Mouse (Mus musculus) kidney, postnatal 36 days (tissue): Measurements from ENCODE around the gene Slc1a3.
A peak's percentile ranks its signal among the peaks of the same experiment; 100 is the strongest.

Experiments
- DNase-seq, 2 experiments: peaks; one replicate each; pipeline ENCODE4 v3.0.0; 2021 to 2022; ENCODE audit warnings: mixed read lengths in 2 of 2

Gene Slc1a3

DNA sequence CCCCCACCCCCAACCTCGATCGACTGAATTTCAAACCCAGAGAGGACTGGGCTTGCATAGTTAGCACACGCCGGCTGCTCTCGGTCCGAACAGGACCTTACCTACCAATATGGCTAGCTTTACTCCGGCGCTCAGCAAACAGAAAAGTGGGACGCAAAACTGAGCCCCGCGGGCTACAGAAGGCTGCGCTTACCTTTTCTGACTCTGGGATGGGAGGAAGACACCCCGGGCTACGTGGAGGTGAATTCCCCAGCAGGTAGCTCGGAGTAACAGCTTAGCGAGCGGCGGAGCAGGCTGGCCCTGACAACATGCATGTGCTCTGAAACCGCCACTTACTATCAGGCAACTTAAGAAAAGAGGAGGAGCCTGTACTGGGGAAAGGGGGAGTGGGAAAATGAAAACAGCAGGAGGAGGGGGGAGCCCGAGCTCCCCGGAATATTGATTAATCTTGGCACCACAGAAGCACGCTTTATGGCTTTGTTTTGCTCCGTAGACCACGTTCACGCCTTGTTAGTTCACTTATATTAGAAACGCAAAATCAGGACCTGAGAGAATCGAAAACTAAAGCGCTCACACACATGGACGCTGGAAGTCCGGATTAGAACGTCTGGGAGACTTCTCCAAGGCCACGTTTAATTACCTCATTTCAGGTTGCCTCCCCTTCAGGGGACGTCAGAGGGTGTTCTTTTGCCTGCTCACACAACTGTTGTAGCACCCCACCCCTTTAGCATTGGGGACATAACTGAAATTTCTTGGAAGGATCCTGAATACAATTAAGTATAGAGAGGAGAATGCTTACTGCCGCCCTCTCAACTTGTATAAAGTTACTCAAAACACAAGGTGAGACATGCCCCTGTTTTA lies at the start of gene Slc1a3:
Slc1a3 (minus strand) TSS at position 619 of the 861 bp plus-strand sequence.
- peak; percentile 28 to 40 for DNase-seq

DNA sequence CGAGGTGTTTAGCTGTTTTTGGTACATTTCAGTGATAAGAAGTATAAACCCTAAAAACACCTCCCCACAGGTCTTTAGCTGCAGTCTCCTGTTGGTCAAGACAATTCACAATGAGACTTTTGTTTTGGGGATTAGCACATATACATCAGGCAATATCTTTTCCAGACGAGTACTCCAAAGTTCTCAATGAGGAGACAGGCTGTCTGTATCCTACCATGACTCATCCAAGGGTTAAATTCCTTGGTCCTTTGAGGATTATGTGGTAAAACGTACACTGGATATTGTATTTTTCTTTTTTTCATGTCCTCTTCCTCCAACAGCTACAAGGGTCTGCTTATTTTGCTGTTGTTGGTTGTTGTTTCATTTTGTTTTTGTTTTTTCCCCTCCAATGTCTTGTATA lies 48.5 kb upstream of the Slc1a3 start:
- no peak for DNase-seq

DNA sequence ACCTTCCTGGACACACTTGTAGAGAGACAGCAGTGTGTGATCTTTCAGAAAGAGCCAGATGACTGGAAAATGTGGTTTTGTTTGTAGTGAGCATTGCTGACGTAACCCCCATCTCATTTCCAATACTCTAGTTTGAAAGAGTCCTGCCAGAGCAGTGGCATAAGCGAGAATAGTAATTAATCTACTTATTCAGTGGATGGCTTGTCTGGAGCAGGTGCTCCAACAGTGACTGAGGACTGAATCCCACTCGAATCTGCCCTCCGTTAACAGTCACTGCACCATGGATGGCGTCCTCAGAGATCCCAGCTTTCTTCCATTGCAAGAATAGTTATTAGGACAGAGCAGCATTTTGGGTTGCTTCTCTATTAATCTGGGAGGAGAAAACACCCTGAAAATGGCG lies 45.9 kb upstream of the Slc1a3 start:
- DNase-seq, result no peak

DNA sequence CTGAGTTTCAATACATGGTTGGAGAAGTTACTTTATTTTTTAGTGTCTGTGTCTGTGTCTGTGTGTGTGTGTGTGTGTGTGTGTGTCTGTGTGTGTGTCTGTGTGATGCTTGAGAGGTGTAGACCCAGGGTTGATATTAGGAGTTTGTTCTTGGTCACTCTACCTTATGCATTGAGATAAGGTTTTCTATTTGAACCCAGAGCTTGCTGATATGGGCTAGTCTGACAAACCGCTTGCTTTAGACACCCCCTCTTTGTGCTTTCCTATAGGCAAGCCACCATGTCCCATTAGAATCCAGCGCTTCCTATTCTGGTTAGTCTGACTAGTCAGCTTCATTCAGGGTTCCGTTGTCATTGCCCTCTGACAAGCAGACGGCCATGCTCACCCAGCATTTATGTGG lies 39.2 kb upstream of the Slc1a3 start:
- DNase-seq, result no peak

DNA sequence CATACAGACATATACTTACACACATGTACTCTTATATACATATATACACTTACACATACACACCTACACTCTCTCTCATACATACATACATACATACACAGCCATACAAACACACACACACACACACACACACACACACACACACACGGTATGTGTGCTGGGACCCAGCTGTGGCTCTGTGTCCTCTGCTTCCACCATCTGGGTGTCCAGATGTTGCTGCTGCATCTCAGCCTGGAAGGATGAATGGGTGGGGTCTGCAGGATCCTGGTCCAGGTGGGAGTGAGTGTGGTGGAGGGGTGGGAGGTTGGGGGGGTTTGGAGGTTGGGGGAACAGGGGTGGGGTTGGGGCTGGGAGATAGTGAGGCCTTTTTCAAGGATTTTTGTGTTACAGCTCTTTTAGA lies 38.2 kb upstream of the Slc1a3 start:
- DNase-seq, result no peak

DNA sequence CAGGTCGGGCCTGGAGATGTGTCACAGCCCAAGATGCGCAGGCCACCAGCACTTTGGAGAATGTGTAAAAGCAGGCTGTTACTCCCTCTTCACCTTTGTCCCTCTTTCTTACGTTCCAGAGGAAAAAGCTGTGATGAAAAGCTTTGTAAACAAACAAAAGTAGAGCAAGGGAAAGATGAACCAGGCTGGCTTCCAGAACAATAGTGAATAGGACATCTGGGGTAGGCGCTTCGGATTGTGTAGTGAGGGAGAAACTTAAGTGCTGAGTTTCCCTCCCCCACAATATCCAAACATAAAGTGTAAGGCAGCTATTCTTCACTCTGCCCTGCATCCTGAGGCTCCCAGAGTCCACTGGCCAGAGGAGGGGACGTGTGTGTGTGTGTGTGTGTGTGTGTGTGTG lies 31.0 kb upstream of the Slc1a3 start:
- DNase-seq, result no peak

DNA sequence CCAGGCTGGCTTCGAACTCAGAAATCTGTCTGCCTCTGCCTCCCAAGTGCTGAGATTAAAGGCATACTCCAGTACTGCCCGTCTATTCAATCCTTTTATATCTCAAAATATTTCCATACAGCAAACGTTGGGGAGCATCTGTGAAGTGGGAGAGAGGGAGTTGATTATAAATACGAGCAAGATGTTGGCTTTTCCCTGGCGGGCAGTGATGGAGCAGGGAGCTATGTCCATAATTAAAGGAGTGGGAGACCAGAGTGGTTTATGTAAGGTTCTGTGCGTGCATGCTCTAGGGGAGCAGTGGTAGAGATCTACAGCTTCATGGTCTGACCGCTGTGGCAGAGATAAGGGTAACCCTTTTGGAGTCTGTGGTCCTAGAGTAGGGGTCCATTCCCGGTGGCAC lies 30.2 kb upstream of the Slc1a3 start:
- no peak for DNase-seq

DNA sequence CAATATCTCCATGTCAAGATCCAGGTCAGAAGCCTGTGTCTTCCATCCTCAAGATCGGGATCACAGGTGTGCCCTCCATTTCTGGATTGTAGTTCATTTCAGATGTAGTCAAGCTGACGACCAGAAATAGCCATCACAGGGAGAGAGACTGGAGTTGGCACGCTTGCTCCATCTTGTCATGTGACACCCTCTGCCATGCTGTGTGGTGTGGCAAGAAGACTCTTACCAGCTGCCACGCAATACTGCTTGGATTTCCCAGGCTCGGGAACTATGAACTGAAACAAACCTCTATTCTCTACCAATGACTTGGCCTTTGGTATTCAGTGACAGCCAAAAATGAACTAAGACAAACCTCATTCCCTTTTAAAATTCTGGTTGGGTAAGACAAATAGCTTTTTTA lies 27.6 kb upstream of the Slc1a3 start:
- no peak for DNase-seq

DNA sequence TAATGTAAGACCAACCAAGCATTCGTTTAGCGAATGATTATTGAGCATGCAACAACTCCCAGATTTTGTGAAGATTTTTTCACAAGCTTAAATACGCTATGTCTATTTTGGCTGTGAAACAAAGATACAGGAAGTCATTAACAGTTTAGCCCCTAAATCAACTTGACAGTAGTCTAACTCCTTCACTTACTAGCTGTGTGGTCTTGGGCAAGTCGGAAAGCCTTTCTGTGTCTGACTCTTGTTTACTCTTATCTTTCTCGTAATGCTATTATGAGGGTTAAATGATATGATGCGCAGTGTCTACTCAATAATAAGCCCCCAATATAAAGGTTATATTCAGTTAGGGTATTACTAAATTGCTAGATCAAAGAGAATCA lies 23.8 kb upstream of the Slc1a3 start:
- DNase-seq, result no peak

DNA sequence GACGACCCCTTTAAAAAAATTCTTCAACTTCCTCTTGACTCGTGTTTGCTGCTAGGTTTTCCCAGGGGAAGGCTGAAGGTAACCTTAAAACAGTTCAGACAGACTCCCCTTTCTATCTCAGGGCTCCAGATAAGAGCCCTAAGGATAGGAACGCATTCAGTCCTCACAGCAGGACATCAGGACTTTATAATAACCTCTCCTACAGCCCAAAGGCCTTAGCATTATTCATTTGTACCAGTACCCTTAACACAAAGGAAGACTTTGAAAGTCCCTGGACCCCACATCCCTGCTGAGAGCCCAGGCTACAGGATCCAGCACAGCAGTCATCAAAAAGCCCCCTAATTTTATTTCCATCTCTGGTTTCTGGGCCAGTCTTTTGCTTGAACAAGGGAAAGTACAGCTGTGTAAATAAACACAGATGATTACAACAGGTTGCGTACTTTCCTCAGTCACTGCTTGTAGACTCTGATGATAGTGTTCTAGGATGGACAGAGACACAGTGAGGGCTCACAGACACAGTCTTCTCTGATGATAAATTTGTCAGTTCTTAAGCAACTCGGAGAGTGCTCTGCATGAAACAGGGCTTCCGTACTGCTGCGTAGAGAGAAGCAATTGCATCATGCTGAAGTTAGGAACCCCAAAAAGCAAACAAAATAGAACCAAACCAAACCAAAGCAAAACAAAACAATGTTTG lies 23.3 kb upstream of the Slc1a3 start:
- DNase-seq, result no peak

DNA sequence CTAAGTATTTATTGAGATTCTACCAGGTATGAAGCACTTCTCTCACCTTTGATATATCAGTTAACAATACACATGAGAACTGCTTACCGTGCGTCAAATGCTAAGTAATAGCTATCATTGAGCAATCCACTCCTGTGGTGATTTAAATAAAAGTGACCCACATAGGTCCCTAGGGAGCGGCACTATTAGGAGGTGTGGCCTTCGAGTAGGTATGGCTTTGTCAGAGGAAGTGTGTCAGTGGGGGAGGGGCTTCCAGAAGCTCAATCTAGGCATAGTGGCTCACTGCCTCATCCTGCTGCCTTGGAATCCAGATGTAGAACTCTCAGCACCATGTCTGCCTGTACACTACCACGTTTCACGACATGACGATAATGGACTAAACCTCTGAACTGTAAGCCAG lies 18.3 kb upstream of the Slc1a3 start:
- DNase-seq, result no peak

DNA sequence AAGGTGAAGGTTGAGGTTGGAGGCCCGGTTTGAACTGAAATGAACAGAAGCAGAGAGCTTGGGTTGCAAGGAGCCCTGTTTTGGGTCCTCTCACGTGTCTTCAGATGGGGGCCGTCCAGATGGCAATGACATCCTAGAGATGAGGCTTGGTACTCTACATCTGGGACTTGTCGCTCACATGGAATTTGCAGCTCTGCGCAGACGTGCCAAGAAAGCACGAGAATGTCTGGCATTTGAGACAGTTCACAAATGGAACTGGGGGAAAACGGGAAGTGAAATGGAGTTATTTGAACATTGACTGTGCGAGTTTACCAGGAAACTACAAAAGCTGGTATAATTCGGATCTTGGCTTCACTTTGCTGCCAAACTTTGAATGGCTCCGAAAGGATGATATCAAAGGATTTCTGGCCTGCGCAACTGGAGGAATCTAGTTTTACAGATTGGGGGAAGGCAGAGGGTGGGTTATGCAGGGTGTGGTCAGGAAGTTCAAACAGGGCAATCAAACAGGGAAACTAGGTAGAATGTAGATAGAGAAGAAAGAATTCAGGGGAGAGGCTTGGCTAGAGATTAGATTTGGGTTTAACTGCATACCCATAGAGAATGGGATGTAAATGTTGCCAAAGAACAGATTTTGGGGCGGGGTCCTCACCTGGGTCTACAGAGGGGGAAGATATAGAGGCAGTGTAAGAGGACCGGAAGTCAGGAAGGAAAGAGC lies 12.0 kb upstream of the Slc1a3 start:
- no peak for DNase-seq

DNA sequence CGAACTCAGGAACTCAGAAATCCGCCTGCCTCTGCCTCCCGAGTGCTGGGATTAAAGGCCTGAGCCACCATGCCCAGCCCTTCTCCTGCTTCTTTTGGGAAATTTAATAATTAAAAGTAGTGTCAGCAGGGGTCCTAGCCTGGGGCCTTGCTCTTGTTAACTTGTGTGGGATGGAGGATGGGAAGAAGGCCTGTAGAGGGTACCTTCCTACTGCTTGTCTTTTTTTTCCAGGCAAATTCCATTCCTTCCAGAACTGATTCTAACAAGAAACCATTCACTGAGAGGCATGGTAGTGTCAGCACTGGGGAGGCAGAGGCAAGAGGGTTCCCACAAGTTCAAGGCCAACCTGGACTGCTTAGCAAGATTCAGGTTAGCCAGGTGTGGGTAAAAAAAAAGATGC lies 11.2 kb upstream of the Slc1a3 start:
- DNase-seq, result no peak

DNA sequence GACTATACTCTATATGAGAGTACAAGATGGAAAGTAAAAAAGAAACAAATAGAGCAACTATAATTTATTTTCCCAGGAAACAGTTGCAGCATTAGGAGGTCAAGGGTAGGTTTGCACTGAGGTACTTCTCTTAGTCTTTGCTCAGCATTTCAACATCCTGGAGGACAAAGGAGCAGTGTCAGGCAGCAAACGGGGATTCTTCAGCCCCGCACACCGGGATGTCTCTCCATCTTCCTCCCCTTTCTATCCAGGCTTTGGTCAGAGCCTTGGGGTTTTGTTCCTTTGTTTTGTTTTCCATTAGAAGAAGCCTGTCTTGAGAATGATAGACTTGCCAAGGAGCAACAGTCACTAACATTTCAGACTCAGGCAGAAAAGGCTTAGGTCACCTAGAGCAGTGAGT lies 10.4 kb upstream of the Slc1a3 start:
- DNase-seq, result no peak

DNA sequence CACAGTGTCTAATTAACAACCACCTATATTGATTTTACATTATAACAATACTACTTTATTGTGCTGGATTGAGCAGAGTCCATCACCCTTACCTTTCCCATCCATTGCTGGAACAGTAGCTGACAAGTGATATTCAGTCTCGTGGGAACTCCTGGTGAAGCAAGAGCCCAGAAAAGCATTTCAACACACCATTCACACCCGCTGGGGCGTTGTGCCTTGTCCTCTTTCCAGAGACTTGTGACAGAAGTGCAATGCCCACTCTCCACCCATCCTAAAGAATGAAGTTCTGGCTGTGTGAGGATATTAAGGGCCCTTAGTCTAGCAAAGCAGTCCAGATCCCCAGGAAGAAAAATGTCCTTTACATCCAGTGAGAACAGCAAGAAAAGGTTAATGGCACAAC lies 7.9 kb upstream of the Slc1a3 start:
- no peak for DNase-seq

DNA sequence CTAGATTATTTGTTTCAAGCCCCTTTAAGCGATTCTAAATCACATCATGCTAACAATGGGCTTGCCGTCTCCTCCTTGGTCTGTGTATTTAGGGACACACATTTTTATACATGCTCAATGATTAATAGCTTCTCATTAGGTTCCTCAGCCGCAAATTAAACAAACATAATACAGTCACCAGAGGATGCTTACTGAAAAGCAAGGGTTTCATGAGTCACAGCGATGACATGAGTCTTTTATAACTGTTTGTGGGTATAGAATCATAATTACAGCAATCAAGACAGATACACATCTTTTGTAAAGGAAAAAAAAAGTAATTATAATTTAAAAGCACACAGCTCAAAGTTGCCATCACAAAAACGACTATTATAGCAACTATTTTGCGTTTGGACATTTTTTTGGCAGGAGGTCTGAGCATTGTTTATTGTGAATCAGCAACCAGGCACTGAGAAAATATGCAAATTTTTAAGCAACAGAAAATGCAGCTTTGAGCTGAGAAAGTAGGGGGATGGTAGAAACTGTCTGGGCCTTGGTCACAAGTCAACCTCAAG lies 6.5 kb upstream of the Slc1a3 start:
- DNase-seq, result no peak

DNA sequence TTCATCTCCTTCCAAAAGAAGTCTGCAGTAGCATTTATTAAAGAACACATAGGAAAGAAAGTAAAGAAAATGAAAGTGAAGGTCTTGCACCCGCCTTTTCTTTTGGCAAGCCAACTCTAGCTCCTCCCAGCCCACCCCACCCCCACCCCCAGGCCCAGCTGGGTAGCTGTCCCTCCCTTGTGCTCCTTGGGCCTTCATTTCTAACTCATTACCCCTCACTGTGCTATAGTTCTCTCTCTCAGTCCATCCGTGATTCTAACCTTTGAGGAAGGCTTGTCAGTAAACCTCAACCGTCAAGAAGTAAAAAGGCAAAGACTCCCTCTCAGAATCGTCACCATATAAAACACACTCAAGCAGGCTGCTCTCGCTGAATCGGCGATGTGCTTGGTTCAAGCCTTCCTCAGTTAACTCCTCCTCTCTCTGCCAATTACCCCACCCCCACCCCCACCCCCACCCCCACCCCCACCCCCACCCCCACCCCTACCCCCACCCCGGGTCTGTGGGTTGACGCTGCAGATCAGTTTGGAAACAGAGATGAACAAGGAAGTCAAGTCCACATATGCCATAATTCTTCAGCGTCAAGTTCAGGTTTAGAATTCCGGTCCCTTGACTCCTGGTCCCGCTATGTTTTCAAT lies 5.9 kb upstream of the Slc1a3 start:
- DNase-seq, result no peak

DNA sequence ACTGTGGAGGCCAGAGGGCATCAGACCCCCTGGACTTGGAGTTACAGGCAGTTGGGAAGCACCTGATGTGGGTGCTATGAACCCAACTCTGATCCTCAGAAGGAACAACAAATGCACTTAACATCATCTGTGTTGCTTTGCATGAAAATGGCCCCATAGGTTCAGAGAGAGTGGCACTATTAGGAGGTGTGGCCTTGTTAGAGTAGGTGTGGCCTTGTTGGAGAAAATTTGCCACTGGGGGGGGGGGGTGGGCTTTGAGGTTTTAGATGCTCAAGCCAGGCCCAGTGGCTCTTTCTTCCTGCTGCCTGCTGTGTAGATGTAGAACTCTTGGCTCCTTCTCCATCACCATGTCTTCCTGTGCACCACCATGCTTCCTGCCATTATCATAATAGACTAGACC lies 5.1 kb upstream of the Slc1a3 start:
- DNase-seq, result no peak

DNA sequence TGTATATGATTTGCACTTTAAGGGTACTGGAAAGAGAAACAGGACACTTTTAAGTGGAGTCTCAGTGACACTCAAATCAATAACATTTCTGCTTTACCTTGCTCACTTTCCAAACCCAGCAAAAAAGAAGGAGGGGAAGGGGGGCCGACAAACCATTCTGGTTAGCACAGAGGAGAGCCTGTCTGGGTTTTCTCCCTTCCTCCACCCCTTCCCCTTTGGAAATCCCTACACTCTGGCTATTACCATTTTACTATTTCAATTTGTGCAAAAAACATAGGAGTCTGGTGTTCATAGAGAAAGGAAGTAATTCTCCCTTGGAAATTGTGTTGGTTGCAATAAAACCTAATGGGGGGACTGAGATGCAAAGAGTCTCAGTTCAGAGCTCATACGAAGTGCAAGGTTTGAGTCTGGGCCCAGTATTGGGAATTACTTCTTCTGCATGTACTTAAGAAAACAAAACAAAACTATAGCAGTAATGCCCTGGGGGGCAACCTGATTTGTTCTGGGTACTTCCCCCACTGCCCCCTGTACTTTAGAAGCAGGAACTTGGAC lies 1.9 kb upstream of the Slc1a3 start:
- no peak for DNase-seq

DNA sequence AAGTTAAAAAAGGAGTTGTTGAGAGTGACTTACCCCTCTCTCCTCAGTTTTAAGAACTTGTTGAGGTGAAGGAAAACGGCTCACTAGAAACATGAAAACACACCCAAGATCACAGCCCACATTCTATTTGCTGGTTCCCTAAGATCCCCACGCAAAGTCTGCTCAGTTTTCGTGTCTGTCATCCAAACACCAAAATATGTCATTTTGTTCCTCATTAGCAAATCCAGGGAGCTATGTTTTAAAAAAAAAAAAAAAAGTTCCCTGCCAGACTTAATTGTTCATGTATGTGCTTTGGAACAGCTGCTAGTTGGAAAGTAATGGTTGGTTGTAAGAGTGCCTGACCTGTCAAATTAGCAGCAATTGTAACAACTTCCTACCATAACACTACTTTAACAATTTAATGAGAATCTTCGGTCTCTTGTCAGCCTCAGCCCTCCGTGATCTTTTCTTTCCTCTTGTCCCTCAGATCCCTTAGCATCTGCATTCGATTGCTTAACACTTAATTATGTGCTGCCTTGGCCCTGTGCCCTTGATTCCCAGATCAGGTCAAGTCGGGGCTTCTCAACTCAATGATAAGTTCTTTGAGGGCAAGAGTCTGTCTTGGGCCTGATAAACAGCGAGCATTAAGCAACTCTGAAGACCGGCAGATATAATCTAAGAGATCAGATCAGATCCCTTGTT lies 1.2 kb upstream of the Slc1a3 start:
- peak in 1 of 2 experiments; percentile 22 for DNase-seq

DNA sequence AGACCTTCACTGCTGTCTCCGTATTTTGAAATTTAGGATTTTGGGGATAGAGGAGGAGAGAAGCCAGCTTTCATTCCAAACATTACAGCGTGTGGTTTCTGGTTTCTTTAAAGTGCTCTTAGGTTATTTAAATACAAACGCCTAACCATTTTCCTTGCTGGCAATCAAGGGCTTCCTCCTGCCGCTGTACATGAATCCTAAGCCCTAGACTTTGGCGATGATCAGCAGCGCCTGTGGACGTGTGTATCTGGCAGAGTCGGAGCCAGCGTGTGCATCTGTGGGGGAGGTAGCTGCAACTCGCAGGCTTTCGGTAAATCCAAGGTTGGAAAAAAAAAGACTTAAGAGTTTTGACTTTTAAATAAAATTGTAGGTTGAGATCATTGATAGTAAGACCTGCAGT lies 986 bp downstream of the Slc1a3 start:
- peak in 1 of 2 experiments; percentile 11 for DNase-seq

DNA sequence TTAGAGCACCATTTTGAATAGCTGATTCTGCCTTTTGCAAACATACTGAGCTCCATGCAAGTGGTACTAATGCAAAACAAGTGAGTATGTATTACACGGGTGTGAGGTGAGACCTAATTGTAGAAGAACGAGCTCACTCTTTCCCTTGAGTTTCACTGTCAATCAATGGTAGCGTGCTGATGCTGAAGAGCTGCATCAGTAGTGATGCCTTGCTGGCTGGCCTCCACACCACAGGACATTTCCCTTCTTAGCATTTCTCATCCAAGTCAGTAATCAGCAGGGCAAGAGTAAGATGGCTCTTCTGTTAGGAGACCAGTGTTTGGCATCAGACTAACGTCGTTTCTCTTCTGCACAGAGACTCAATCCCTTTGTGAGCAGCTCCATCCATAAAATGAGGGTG lies 4.0 kb downstream of the Slc1a3 start:
- DNase-seq, result no peak
